Mouse (Mus musculus): ENCODE data around the gene Ncf2.
"Not testable (repeated sequence)": the region's sequence is repeated elsewhere in the genome, so short reads cannot be mapped to it uniquely, and the experiment has no call there.

Ncf2 gene

GRCm38 (mm10) chr1:152799897-152800296, at the start of gene Ncf2:
TSS of gene Ncf2 (plus strand) at chr1:152800194.
- no peak for DNase-seq

- DNase-seq: no peak
Measured at GRCm38 (mm10) chr1:152750312-152750965, 49.6 kb upstream of the Ncf2 start, which contains the start of gene Apobec4. TSS of gene Apobec4 (plus strand) at chr1:152750551.

GRCm38 (mm10) chr1:152761791-152762190, 38.2 kb upstream of the Ncf2 start:
- DNase-seq: no peak

- DNase-seq: peak; percentile 97 to 99
Measured at GRCm38 (mm10) chr1:152766032-152766772, 33.8 kb upstream of the Ncf2 start, which contains the start of the genes Rgl1 and Arpc5. TSS of gene Rgl1 (minus strand) at chr1:152766351. TSS of gene Arpc5 (plus strand) at chr1:152766542.

GRCm38 (mm10) chr1:152766804-152767748, 32.9 kb upstream of the Ncf2 start:
- DNase-seq: peak in 1 of 2 experiments; percentile 36

- DNase-seq: peak; percentile 68 to 87
Measured at GRCm38 (mm10) chr1:152767749-152768488, 32.1 kb upstream of the Ncf2 start.

- no peak for DNase-seq
Measured at GRCm38 (mm10) chr1:152771016-152771415, 29.0 kb upstream of the Ncf2 start.

GRCm38 (mm10) chr1:152774601-152775000, 25.4 kb upstream of the Ncf2 start:
- DNase-seq: not testable (repeated sequence)

- peak; percentile 73 to 81 for DNase-seq
Measured at GRCm38 (mm10) chr1:152779071-152779737, 20.8 kb upstream of the Ncf2 start.

- no peak for DNase-seq
Measured at GRCm38 (mm10) chr1:152784620-152785019, 15.4 kb upstream of the Ncf2 start.

- not testable (repeated sequence) for DNase-seq
Measured at GRCm38 (mm10) chr1:152785446-152785845, 14.5 kb upstream of the Ncf2 start.

GRCm38 (mm10) chr1:152786953-152787352, 13.0 kb upstream of the Ncf2 start:
- DNase-seq: peak; percentile 55 to 69

- DNase-seq: no peak
Measured at GRCm38 (mm10) chr1:152788121-152788660, 11.8 kb upstream of the Ncf2 start.

- peak in 1 of 2 experiments; percentile 68 for DNase-seq
Measured at GRCm38 (mm10) chr1:152790254-152790653, 9.7 kb upstream of the Ncf2 start.

- peak in 1 of 2 experiments; percentile 44 for DNase-seq
Measured at GRCm38 (mm10) chr1:152790821-152791220, 9.2 kb upstream of the Ncf2 start.

- DNase-seq: no peak
Measured at GRCm38 (mm10) chr1:152791269-152791668, 8.7 kb upstream of the Ncf2 start.

- no peak for DNase-seq
Measured at GRCm38 (mm10) chr1:152792736-152793494, 7.1 kb upstream of the Ncf2 start.

- no peak for DNase-seq
Measured at GRCm38 (mm10) chr1:152793495-152794130, 6.4 kb upstream of the Ncf2 start.

GRCm38 (mm10) chr1:152795688-152796255, 4.2 kb upstream of the Ncf2 start:
- no peak for DNase-seq

All from lung, postnatal 4 days (tissue).